Mouse (Mus musculus) ES-Bruce4 (cell line): Measurements from ENCODE around the gene Cys1. TPM values are rescaled to one million over a fixed set of nuclear protein-coding genes. Genes with fewer than 3 reads are reported as not detected.
"Not testable (repeated sequence)": the region's sequence is repeated elsewhere in the genome, so short reads cannot be mapped to it uniquely, and the experiment has no call there.

ENCODE experiments used
- H3K27ac ChIP-seq: 2 replicates; pipeline ENCODE4 v1.5.1; 2012; ENCODE audit warnings: low read length, inconsistent platforms; ENCODE audit not compliant: insufficient read depth
- H3K27me3 ChIP-seq: 2 replicates; pipeline ENCODE4 v1.6.1; 2012; ENCODE audit warnings: mild to moderate bottlenecking, low read length, inconsistent platforms; ENCODE audit not compliant: control insufficient read depth, poor library complexity, insufficient read depth, severe bottlenecking
- H3K36me3 ChIP-seq: 2 replicates; pipeline ENCODE4 v1.6.1; 2012; ENCODE audit warnings: inconsistent platforms, mild to moderate bottlenecking, low read length, moderate library complexity; ENCODE audit not compliant: control insufficient read depth, poor library complexity, insufficient read depth, severe bottlenecking
- H3K4me1 ChIP-seq: one replicate; pipeline ENCODE4 v1.8.1; 2011; ENCODE audit warnings: low read length; ENCODE audit not compliant: control insufficient read depth, insufficient read depth
- H3K4me3 ChIP-seq: 2 replicates; pipeline ENCODE4 v1.5.1; 2011; ENCODE audit warnings: low read depth, mild to moderate bottlenecking, low read length
- H3K9ac ChIP-seq: 2 replicates; pipeline ENCODE4 v1.6.1; 2012; ENCODE audit warnings: low read depth, mild to moderate bottlenecking, inconsistent platforms; ENCODE audit not compliant: poor library complexity, severe bottlenecking
- H3K9me3 ChIP-seq: replicated peaks from 2 replicates; pipeline ENCODE4 v1.6.1; 2012; ENCODE audit warnings: mild to moderate bottlenecking, low read length, inconsistent platforms; ENCODE audit not compliant: control insufficient read depth, poor library complexity, insufficient read depth, severe bottlenecking
- CTCF ChIP-seq: IDR thresholded peaks from one replicate; pipeline ENCODE4 v1.8.1; 2011; ENCODE audit warnings: low read depth, low read length
- EP300 ChIP-seq: IDR thresholded peaks from 2 replicates; pipeline ENCODE4 v1.6.1; 2011; ENCODE audit warnings: low read depth, low read length; ENCODE audit not compliant: insufficient read depth
- POLR2A ChIP-seq: IDR thresholded peaks from one replicate; pipeline ENCODE4 v1.8.1; 2011; ENCODE audit warnings: low read length; ENCODE audit not compliant: insufficient read depth
- polyA plus RNA-seq: library from polyadenylated mRNA; stranded (reverse); fragments of >200 nt; gene quantifications from 2 replicates; pipeline ENCODE4 v1.2.4, GENCODE M21; 2011; ENCODE audit warnings: low read depth; ENCODE audit not compliant: missing spikeins, insufficient read depth, insufficient read length

Gene Cys1
- polyA plus RNA-seq, 1 experiment = not detected

GRCm38 (mm10) chr12:24648094-24648493 lies 33.5 kb downstream of the Cys1 start:
- Histone ChIP-seq H3K9me3 (no peaks in the 10 kb centered on the region), H3K9ac (no peak overlapping the region), H3K4me3 (no peak overlapping the region), H3K4me1 (peaks cover 6% of the 10 kb centered on the region), H3K27me3 (no peaks in the 10 kb centered on the region), H3K36me3 (no peaks in the 10 kb centered on the region), H3K27ac (no peak overlapping the region)
- no peak for TF ChIP-seq CTCF
- no peak for TF ChIP-seq EP300
- no peak for TF ChIP-seq POLR2A

- Histone ChIP-seq H3K4me1 (peaks cover 4% of the 10 kb centered on the region), H3K9me3 (no peaks in the 10 kb centered on the region), H3K4me3 (no peak overlapping the region), H3K27me3 (no peaks in the 10 kb centered on the region), H3K27ac (no peak overlapping the region), H3K9ac (no peak overlapping the region), H3K36me3 (no peaks in the 10 kb centered on the region)
- TF ChIP-seq POLR2A = no peak
- TF ChIP-seq EP300 = no peak
- no peak for TF ChIP-seq CTCF
Observed at GRCm38 (mm10) chr12:24645901-24646300, 35.7 kb downstream of the Cys1 start.

GRCm38 (mm10) chr12:24644125-24644571 lies 37.5 kb downstream of the Cys1 start:
- no peak overlapping the region for H3K4me3 ChIP-seq
- H3K9ac ChIP-seq = no peak overlapping the region
- TF ChIP-seq EP300 (no peak), POLR2A (no peak)
- no peaks in the 10 kb centered on the region for H3K27me3 ChIP-seq
- H3K4me1 ChIP-seq = peaks cover 4% of the 10 kb centered on the region
- no peak overlapping the region for H3K27ac ChIP-seq
- H3K36me3 ChIP-seq = no peaks in the 10 kb centered on the region
- H3K9me3 ChIP-seq = no peaks in the 10 kb centered on the region

GRCm38 (mm10) chr12:24642370-24642802 lies 39.2 kb downstream of the Cys1 start:
- no peak overlapping the region for H3K9ac ChIP-seq
- no peak overlapping the region for H3K27ac ChIP-seq
- H3K27me3 ChIP-seq = no peaks in the 10 kb centered on the region
- peaks cover 4% of the 10 kb centered on the region for H3K4me1 ChIP-seq
- no peaks in the 10 kb centered on the region for H3K36me3 ChIP-seq
- H3K4me3 ChIP-seq = no peak overlapping the region
- no peaks in the 10 kb centered on the region for H3K9me3 ChIP-seq
- TF ChIP-seq POLR2A = no peak
- TF ChIP-seq EP300 = no peak
- no peak for TF ChIP-seq CTCF

- H3K27me3 ChIP-seq, H3K4me3 ChIP-seq, H3K9me3 ChIP-seq, H3K4me1 ChIP-seq, H3K36me3 ChIP-seq, H3K9ac ChIP-seq, H3K27ac ChIP-seq: not testable (repeated sequence)
Observed at GRCm38 (mm10) chr12:24638787-24639186, 42.8 kb downstream of the Cys1 start.

GRCm38 (mm10) chr12:24634648-24635047 lies 47.0 kb downstream of the Cys1 start:
- no peak for TF ChIP-seq POLR2A
- no peak for TF ChIP-seq EP300
- no peak for TF ChIP-seq CTCF
- Histone ChIP-seq H3K4me3 (no peak overlapping the region), H3K4me1 (no peaks in the 10 kb centered on the region), H3K9me3 (no peaks in the 10 kb centered on the region), H3K27ac (no peak overlapping the region), H3K36me3 (no peaks in the 10 kb centered on the region), H3K9ac (no peak overlapping the region), H3K27me3 (no peaks in the 10 kb centered on the region)

- Histone ChIP-seq H3K9ac (no peak overlapping the region), H3K36me3 (no peaks in the 10 kb centered on the region)
Observed at GRCm38 (mm10) chr12:24634212-24634611, 47.4 kb downstream of the Cys1 start.

More at GRCm38 (mm10) chr12:24634212-24634611, 47.4 kb downstream of the Cys1 start:
- no peaks in the 10 kb centered on the region for H3K27me3 ChIP-seq
- H3K4me1 ChIP-seq = no peaks in the 10 kb centered on the region
- H3K27ac ChIP-seq = no peak overlapping the region
- H3K9me3 ChIP-seq = no peaks in the 10 kb centered on the region
- TF ChIP-seq CTCF (no peak), POLR2A (no peak)
- H3K4me3 ChIP-seq = no peak overlapping the region
